Mouse (Mus musculus) hindbrain, postnatal 0 days (tissue): Measurements from ENCODE around the gene Qrich1. TPM values are rescaled to one million over a fixed set of nuclear protein-coding genes. Genes with fewer than 3 reads are reported as not detected.
A peak's percentile ranks its signal among the peaks of the same experiment; 100 is the strongest.

Experiments used
- ATAC-seq: fragments of 200-750 bp; cut with Nextera tagmentation; 2 replicates; pipeline ENCODE4 v1.8.0; 2017; ENCODE audit warnings: mild to moderate bottlenecking, moderate TSS enrichment, moderate library complexity
- DNase-seq: peaks from one replicate; pipeline ENCODE4 v3.0.0-alpha.2; 2015; ENCODE audit warnings: low spot score
- H3K27ac ChIP-seq: fragments of 300-500 bp; sonication (generic); 2 replicates; pipeline ENCODE4 v1.5.1; 2014; ENCODE audit warnings: mild to moderate bottlenecking
- H3K27me3 ChIP-seq: fragments of 300-500 bp; sonication (generic); 2 replicates; pipeline ENCODE4 v1.6.1; 2014; ENCODE audit warnings: low read length, mixed read lengths; ENCODE audit not compliant: insufficient read depth
- H3K36me3 ChIP-seq: fragments of 300-500 bp; sonication (generic); 2 replicates; pipeline ENCODE4 v1.6.1; 2014; ENCODE audit warnings: low read length, mixed read lengths; ENCODE audit not compliant: insufficient read depth
- H3K4me1 ChIP-seq: fragments of 300-500 bp; sonication (generic); 2 replicates; pipeline ENCODE4 v1.6.1; 2014; ENCODE audit warnings: antibody characterized with exemption, low read length, mixed read lengths; ENCODE audit not compliant: insufficient read depth
- H3K4me2 ChIP-seq: fragments of 300-500 bp; sonication (generic); 2 replicates; pipeline ENCODE4 v1.6.1; 2014; ENCODE audit warnings: low read depth, mild to moderate bottlenecking, low read length, moderate library complexity, mixed read lengths
- H3K4me3 ChIP-seq: fragments of 300-500 bp; sonication (generic); 2 replicates; pipeline ENCODE4 v1.5.1; 2014; ENCODE audit warnings: low read length
- H3K9ac ChIP-seq: fragments of 300-500 bp; sonication (generic); replicated peaks from 2 replicates; pipeline ENCODE4 v1.6.1; 2014; ENCODE audit warnings: mild to moderate bottlenecking, low read length, moderate library complexity, mixed read lengths
- H3K9me3 ChIP-seq: fragments of 300-500 bp; sonication (generic); 2 replicates; pipeline ENCODE4 v1.6.1; 2016; ENCODE audit warnings: low read length, mixed read lengths
- CTCF ChIP-seq: IDR thresholded peaks from 2 replicates; pipeline ENCODE4 v1.5.1; 2016; ENCODE audit warnings: antibody characterized with exemption, control low read depth, low read depth
- WGBS: fragments of 180-500 bp; shearing (Covaris S2); extraction: QIAGEN DNeasy Blood & Tissue Kit; methylation state at CpG from one replicate; pipeline ENCODE4 v1.1.7; 2014; 5-methylcytosine and 5-hydroxymethylcytosine counted together
- polyA plus RNA-seq: library from polyadenylated mRNA; unstranded; fragments of >200 nt; fragmentation: Nextera tagmentation; extraction: Ambion mirVana; gene quantifications from 2 replicates; pipeline ENCODE4 v1.2.1, GENCODE M21; 2015
- total RNA-seq: library from RNA; depleted of rRNA; stranded (reverse); fragments of >200 nt; gene quantifications from 2 replicates; pipeline ENCODE4 v1.2.3, GENCODE M21; 2014

Qrich1 gene
- total and polyA plus RNA-seq, 2 experiments from 2014 or later, result 98.7 to 226 TPM

DNA sequence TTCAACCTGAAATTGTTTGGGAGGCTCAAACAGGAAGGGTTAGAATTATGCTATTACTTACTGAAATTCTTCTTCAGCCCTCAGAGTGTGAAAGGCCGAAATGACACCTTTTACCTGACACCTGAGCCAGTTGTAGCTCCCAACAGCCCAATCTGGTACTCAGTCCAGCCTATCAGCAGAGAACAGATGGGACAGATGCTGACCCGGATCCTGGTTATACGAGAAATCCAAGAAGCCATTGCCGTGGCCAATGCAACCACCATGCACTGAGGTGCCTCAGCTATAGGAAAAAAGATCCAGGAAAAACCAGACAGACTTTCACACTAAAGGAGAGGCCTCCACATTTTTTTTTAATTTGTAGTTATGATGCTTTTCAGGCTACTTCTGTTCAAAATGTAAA, 42.6 kb downstream of the Qrich1 start:
- WGBS, result 94% methylated on average over 4 of the region's 4 CpGs
- no peak for TF ChIP-seq CTCF
- H3K4me1 ChIP-seq, result peaks cover 5% of the 10 kb centered on the region

DNA sequence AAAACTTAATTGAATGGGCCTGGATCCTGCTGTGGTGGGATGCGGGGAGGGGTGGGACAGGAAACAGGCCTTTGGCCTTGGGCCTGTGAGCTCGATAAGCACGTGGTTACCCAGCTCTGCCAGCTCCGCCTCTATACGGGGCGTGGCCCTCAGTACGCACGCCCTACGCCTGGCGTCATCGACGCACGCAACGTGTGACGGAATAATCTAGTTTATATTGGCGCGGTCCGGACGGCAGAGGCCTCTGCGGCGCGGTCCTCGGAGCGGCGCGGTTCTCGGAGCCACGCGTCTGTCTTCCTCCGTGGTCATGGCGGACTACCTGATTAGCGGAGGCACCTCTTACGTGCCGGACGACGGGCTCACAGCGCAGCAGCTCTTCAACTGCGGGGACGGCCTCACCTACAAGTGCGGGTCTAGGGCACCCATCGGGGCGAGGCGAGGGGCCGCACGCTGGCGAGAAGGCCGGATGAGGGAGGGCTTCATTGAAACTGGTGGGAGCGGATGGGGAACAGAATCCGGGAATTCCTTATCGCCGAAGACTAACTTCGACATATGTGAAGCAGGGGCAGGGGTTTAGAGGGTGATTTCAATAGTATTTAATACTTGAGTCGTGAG, 43.7 kb downstream of the Qrich1 start, which contains the start of gene Impdh2:
Gene Impdh2, plus strand, starts transcription at position 60 of the 615 bp plus-strand sequence.
- DNase-seq, result peak; percentile 99
- Histone ChIP-seq H3K27me3 (no peaks in the 10 kb centered on the region), H3K36me3 (peaks cover 52% of the 10 kb centered on the region; the same call in 1 of the 2 replicates), H3K4me1 (peaks cover 5% of the 10 kb centered on the region), H3K27ac (peak within 1 kb of the TSS; percentile 68), H3K4me3 (peak within 1 kb of the TSS; percentile 58), H3K9me3 (no peaks in the 10 kb centered on the region), H3K9ac (peak within 1 kb of the TSS; percentile 62), H3K4me2 (peak within 1 kb of the TSS; percentile 76)
- TF ChIP-seq CTCF, result peak; percentile 34; the same call in 1 of the 2 replicates
- WGBS, result under 1% methylated on average over 51 of the region's 53 CpGs
- ATAC-seq, result peak; percentile 100

More for the DNA sequence above, 42.6 kb downstream of the Qrich1 start:
- no peak for DNase-seq
- H3K27ac ChIP-seq, result no peak overlapping the region
- H3K9ac ChIP-seq, result no peak overlapping the region
- no peak for ATAC-seq
- H3K4me2 ChIP-seq, result no peak overlapping the region
- no peaks in the 10 kb centered on the region for H3K9me3 ChIP-seq
- H3K36me3 ChIP-seq, result peaks cover 52% of the 10 kb centered on the region; the same call in 1 of the 2 replicates
- no peaks in the 10 kb centered on the region for H3K27me3 ChIP-seq
- H3K4me3 ChIP-seq, result no peak overlapping the region

DNA sequence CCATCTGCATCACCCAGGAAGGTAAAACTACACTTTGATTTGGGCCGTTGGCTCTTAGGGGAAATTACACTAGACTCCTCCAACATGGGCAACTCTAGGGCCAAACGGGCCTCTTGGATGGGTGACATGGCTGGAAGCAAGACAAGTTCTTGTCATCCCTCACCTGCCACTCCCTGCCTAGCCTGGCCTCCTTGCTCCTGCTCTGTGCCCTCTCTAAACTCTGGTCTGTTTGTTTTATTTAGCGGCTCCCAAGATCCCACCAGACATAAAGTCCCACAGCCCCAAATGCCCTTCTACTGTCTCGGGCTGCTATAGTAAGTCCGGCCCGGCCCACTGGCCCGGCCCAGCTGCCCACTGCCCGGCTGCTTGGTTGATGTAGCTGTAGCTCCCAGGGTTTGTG, 47.1 kb downstream of the Qrich1 start:
- no peak for TF ChIP-seq CTCF
- Histone ChIP-seq H3K27ac (no peak overlapping the region), H3K36me3 (peaks cover 26% of the 10 kb centered on the region; the same call in 1 of the 2 replicates), H3K4me2 (no peak overlapping the region), H3K4me1 (peaks cover 23% of the 10 kb centered on the region), H3K9me3 (no peaks in the 10 kb centered on the region), H3K4me3 (no peak overlapping the region), H3K27me3 (no peaks in the 10 kb centered on the region), H3K9ac (no peak overlapping the region)
- ATAC-seq (no peak), DNase-seq (no peak)
- 92% methylated on average over 8 of the region's 8 CpGs for WGBS

DNA sequence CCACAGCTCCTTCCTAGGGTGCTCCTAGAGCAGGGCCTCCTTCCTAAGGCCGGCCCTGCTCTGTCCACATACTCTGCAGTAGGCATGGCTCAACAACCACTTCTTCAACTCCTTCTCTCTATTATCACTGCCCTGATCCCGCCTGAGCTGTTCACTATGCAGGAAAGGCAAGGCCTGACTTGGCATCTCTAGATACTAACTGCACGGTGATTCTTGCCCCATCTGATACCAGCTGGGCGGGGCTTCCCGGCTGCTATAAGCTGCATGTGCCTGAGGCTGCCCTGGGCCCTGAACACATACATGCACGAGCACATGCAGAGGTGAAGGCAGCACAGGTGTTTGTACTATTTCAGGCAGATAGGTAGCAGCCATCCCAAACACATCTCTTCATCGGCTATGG, 47.5 kb downstream of the Qrich1 start:
- Histone ChIP-seq H3K9me3 (no peaks in the 10 kb centered on the region), H3K9ac (no peak overlapping the region), H3K27me3 (no peaks in the 10 kb centered on the region), H3K4me2 (no peak overlapping the region), H3K4me1 (peaks cover 23% of the 10 kb centered on the region), H3K36me3 (peaks cover 21% of the 10 kb centered on the region; the same call in 1 of the 2 replicates), H3K4me3 (no peak overlapping the region), H3K27ac (no peak overlapping the region)
- ATAC-seq, result no peak
- WGBS, result 83% methylated on average over 7 of the region's 7 CpGs
- no peak for TF ChIP-seq CTCF
- DNase-seq, result no peak

DNA sequence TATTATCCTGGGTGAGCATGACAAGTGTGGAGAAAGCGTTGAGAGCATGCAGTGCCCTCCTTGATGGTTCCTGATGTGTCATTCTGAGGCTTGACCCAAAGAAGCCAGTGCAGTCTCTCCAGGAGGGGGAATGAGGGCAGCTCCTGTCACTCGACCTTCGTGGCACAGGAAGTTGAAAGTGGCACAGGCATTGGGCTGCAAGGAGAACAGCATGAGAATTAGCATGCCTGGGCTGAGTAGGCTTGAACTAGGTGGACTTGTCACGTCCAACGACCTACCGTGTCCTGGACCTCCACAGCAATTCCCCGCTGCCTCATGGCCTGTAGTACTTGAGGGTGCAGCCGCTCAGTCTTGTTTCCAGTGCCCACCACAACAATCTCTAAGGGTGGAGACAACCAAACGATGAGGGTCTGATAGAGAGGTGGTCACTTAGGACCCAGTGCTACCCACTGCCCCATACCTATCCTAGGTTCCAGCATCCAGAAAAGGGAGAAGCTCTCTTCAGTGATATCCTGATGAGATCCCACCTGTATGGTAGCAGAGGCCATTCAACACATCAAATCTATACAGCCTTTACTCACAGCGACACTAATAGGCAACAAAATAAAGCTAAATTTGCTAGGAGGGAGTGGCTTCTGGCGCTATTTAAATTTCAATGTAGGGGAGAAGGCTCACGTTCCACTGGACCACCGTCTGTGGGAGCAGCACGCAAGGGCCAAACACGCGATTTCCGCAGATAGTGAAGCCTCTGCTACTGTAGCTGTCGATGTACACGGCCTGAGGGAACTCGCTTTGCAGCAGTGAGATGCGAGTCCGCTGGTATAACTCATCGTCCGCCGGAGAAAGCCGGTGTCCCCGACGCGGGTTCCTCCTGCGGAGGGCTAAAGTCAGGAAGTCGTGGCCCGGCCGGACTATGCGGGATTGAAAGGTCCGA, 49.5 kb downstream of the Qrich1 start:
- Histone ChIP-seq H3K4me2 (peak overlapping the region; percentile 96), H3K4me1 (peaks cover 22% of the 10 kb centered on the region), H3K9ac (peak overlapping the region; percentile 84), H3K4me3 (peak overlapping the region; percentile 61), H3K9me3 (no peaks in the 10 kb centered on the region), H3K27me3 (no peaks in the 10 kb centered on the region), H3K36me3 (peaks cover 16% of the 10 kb centered on the region; the same call in 1 of the 2 replicates), H3K27ac (peak overlapping the region; percentile 95)
- WGBS, result 10% methylated on average over 35 of the region's 35 CpGs
- DNase-seq, result peak; percentile 30
- ATAC-seq, result no peak
- no peak for TF ChIP-seq CTCF

DNA sequence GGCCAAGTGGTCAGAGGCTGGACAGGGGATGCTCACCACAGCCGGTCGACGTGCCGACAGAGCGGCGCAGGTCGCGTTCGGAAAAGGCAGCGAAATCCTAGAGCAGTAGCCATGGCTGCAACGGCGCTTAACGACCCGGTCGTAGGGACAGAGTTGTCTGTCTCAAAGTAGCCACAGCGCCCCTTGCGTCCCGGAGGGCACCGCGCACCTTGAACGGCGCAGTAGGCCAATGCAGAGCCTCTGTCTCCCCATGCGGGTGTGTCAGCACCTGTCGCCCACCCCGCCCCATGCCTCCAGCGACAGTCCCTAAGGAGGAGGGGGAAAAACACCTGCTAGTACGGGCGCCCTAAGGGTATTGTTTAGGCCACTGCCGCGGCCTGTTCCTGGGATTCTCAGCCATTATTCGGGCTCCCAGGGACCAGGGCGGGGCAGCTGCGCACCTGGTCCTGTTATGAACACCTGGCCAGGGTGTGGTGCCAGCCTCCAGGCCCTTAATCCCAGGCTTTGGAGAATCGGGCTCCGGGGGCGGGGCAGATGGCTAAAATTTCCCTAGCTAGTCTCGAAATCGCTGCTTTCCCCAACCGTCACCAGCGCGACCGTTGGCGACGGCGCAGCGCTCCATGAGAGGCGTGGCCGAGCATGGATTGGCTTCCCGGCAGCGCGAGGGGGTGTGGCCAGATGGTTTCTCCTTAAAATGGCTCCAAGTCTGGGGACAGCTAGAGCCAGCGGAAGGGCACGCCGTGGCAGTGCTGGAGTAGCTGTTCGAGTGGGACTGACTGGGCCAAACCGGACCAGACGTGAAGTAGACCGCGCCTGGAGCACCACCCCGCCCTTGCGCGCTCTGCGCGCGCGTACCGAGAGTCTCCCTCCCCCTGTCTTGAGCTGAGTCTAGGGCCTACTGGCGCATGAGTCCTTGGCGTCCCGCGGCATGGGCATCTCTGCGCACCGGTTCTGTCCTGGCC, 50.5 kb downstream of the Qrich1 start, which contains the start of gene Ndufaf3:
Gene Ndufaf3, minus strand, starts transcription at position 620 of the 962 bp plus-strand sequence.
- peaks cover 17% of the 10 kb centered on the region; the same call in 1 of the 2 replicates for H3K4me1 ChIP-seq
- H3K27me3 ChIP-seq, result no peaks in the 10 kb centered on the region
- whole genome bisulfite sequencing, result under 1% methylated on average over 73 of the region's 73 CpGs
- H3K27ac ChIP-seq, result peak within 1 kb of the TSS; percentile 95
- peak within 1 kb of the TSS; percentile 61 for H3K4me3 ChIP-seq
- no peaks in the 10 kb centered on the region for H3K9me3 ChIP-seq
- peak; percentile 97 for TF ChIP-seq CTCF
- H3K4me2 ChIP-seq, result peak within 1 kb of the TSS; percentile 96
- ATAC-seq (peak; percentile 86), DNase-seq (peak; percentile 98)
- H3K9ac ChIP-seq, result peak within 1 kb of the TSS; percentile 84
- H3K36me3 ChIP-seq, result peaks cover 24% of the 10 kb centered on the region
